Mouse (Mus musculus) retina, postnatal 1 day (tissue): Measurements from ENCODE around the gene Olfr1371.

ENCODE experiments used
- DNase-seq: peaks from one replicate; pipeline ENCODE4 v3.0.0-alpha.2; 2012

Gene Olfr1371

DNA sequence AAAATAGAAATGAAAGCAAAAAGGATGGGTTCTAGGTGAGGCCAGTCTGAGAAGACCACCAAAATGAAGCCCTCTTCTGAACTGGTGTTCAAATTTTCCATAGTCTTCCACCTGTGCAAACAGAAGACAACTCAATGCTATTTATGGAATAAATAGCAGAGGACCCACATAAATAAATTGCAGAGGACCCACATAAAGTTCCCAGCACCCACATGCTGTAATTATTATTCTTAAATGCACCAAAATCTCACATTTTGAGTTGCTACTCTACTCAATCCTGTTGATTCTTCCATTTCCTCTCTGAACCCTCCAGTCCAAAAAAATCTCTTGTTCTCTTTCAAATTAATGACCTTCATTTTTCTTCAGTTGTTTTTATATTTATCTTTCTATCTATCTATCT lies at the start of gene Olfr1371:
Olfr1371 (minus strand) TSS at position 101 of the 400 bp plus-strand sequence.
- no peak for DNase-seq

DNA sequence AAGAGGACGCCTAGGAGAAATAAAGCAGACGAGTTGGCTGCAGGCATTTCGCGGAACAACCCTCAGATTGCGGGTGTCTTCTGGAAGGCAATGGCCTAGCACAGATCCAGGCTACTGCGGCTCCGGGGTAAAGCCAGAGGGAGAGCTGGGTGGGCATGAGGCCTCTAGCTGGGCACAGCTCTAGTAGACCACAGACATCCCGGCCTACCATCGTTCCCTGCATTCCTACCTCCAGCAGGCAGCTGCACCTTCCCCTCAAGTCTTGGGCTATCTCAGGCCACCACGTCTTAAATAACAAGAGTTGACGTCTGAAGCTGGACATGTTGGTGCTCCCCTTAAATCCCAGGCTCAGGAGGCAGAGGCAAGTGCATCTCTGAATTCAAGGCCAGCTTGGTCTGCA lies 48.6 kb upstream of the Olfr1371 start:
- DNase-seq = no peak

DNA sequence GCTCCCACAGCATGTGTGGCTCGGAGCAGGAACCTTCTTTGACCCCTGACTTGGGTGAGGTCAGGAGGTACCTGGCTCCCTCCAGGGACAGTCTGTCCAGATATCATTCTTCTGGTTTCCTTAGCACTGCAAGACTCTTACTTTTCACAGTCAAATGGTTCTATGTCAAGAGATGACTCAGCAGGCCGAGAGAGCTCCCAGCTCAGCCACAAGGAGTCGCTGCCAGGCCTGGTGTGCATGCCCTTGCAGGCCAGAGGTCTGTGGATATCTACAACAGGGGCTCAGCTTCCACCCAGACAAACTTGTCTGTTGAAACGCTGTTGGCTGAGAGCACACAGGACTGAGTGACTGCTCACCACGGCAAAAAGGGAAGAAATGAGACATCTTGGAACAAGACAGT lies 48.1 kb upstream of the Olfr1371 start:
- DNase-seq = peak; percentile 42

DNA sequence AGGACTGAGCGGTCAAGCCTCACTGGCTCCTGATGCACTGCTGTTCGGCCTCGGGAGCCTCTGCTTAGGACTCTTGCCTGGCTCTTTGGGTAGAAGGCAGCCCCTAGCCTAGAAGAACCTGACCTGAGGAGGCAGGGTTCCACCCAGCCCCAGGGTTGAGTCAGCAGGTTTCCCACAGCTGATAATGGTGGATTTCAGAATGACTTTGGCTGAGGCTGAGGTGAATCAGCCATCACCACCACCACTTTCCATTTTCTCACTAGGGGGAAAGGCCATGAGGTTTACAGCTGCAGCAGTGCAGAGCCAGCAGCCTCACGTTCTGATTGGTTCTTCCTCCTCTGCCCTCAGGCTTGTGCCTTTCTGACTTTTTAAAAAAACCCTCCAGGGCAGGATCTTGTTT lies 47.1 kb upstream of the Olfr1371 start:
- DNase-seq = no peak

DNA sequence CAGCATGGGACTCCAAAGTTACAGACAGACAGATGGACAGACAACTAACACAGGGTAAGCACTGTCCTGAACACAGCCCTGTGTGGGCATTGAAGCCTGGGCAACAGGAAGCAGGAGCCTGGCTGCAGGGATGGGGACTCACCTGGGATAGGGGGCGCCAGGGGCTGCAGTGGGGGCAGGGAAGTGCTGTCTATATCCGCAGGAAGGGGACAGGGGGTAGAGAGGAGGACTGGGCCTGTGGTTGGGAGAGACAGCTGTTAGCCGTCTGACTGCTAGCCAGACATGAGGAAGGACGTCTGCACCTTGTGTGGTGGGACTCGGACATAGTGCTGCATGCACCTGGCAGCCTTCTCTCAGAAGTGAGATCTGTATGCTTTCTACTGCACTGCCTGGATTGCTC lies 44.9 kb upstream of the Olfr1371 start:
- DNase-seq = no peak

DNA sequence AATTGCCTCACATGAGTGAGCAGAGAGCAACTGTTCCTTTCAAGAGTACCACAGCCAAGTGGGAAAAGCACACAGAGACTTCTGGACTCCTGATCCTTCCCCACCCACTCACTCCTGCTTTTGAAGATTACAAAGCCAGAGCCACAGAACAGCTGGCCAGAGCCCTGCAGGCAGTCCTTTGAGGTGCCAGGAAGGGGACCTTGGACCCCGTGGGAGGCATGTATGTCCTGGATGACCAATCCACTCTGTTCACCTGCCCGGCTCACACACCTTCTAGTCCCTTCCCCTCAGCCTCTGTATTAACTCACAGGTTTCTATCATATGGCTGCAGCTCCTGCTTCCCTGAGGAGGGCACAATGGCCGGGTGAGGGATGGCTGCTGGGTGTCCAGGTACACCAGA lies 43.6 kb upstream of the Olfr1371 start:
- no peak for DNase-seq

DNA sequence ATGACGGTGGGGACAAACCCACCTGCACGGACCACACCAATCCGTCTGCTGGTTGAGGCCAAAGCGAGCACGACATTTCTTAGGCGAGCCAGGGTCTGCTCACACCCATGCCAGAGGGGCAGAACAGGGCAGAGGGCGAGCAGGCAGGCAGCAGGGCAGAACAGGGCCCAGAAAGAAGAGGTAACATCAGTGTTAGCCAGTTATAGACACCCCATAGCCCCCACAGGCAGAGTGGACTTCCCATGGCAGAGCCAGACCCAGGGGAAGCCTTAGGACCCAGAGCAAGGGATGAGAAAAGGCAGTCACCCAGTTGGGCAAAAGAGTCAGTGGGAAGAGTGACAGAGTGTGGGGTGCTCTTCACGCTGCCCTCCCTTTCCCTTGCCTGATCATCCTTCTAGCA lies 41.3 kb upstream of the Olfr1371 start:
- no peak for DNase-seq

DNA sequence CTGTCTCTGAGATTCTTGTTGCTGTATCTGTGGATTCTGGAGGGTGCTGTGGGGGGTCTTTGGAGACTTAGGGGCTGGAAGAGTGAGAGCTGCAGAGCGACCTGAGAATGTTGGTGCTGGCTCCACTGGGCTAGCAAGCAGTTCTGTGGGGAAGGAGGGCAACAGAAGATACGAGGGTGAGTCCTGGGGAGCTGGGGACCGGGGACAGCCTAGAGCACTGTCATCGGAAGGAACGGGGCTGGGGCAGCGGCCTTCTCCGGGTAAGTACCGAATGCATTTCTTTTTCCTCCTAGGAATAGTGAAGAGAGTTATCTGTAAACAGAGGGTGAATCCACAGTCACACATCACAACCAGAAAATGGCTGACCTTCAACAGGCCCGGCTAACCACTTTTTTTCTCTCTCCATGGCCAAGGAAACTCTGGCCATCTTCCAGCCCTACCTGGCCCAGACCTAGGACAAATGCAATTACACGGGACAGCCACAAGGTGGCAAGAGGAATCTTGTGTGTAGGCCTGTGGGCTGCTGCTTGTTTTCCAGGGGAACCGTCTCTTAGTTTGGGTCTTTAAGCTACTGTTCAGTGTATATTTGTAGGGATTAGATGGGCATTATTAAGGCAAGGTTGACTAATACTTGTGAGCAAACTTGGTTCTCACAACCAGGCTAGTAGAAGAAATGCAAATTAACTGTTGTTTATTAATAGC lies 40.0 kb upstream of the Olfr1371 start:
- peak; percentile 77 for DNase-seq

DNA sequence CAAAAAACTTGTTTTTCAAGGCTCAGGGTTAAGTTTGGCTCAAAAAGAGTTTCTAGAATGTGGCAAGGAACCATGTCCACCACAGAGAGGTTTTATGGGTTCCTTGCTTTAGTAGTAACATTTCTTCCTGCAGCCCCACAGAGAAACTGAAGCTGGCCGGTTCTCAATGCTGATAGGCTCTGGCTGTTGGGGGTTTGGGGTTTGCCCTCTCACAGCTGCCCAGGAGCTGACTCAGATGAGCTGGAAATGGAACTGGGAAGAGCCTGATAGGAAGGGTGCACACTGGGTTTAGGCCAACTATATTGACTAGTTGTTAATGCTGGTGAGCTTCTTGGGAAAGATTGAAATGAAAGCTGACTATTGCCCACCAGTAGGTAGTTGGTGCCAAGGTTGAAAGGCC lies 38.9 kb upstream of the Olfr1371 start:
- DNase-seq = no peak

DNA sequence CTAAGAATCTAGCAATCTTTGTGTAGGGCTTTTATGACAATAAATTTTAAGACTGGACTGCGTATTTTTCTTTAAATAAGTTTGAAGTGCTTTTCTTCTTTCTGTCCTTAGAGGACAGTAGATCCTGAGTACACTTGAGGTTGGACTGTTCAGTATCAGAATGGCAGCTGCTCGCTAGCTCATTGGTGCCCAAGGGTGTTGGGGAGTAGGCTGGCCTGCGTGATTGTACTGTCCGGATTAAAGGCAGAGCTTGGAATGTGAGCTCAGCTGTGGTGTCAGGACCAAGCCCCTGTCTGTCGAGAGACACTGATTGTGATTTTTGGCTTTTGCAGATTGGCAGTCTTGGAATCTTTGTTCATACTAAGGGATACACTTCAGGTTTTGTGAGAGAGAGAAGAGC lies 38.0 kb upstream of the Olfr1371 start:
- DNase-seq = no peak

DNA sequence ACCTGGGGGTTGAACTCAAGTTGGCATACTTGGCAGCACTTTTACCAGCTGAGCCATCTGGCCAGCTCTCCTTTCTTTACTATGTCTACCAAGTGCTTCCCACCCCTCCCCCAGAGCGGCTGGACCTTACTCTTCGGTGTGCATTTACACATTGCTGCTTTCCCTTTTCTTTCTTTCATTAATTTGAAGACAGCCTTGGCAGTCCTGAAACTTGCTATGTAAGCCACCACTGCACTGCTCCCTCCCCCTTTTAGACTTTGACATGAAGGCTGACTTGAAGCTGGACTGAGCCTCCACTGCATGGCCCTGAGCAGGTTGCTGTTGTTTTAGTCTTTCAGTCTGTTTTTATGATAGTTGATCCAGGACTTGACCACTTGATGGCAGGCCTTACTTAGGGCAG lies 35.7 kb upstream of the Olfr1371 start:
- DNase-seq = no peak

DNA sequence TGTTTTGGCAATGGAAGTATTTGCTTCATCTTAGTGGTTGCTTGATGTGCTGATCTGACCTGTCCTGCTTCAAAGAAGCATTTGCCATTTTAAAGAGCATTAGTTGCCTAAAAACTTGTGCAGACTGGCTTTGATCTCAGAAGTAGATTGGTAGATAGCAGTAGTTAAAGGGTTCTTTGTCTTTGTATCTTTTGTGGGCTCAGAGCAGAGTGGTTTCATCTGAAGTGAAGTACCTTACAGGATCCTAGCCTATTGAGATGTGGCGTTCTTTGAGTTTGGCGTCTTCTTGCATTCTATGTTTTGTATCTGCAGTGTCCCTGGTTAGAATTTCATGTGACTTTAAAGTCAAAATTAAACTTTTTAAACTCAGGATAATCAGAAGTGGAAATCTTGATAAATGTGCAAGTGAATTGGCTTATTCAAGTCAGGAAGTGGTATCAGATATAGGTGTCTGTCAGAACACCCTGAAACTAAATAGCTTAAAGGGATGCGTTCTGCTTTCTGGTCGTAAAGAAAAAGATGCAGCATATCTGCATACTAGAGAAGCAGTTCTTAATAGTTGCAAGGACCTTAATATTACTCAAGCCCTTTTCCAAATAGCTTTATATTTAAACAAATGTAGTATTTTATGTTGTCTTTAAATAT lies 27.2 kb upstream of the Olfr1371 start:
- DNase-seq = no peak

DNA sequence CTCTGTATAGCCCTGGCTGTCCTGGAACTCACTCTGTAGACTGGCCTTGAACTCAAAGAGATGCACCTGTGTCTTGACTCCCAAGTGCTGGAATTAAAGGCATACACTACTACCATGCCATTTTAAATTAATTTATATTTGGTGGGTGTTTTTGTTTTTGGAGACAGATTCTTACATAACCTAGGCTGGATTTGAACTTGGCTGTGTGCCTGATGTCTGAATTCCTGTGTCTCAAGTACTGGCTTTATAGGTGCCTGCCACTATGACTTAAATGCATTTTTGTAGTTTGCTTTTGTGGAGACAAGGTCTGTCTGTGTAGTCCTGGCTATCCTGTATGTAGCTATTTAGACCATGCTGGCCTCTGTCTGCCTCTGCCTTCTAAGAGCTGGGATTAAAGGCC lies 20.7 kb upstream of the Olfr1371 start:
- no peak for DNase-seq

DNA sequence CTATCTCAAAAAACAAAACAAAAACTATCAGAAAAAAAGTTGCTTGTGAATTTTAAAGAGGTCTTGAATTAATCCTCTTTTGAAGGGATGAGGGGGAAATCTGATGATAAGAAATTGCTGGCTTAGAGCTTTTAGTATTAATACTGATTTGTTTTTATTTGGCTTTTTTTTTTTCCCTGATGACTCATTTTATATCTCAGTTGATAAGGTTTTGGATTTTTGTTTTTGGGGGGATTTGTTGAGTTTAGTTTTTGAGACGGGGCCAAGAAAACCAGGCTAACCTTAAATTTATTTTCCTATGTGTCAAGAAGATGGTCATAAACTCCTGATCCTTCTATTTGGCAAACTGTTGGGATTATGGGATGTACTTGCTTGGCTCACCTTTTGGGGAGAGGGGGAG lies 20.1 kb upstream of the Olfr1371 start:
- no peak for DNase-seq

DNA sequence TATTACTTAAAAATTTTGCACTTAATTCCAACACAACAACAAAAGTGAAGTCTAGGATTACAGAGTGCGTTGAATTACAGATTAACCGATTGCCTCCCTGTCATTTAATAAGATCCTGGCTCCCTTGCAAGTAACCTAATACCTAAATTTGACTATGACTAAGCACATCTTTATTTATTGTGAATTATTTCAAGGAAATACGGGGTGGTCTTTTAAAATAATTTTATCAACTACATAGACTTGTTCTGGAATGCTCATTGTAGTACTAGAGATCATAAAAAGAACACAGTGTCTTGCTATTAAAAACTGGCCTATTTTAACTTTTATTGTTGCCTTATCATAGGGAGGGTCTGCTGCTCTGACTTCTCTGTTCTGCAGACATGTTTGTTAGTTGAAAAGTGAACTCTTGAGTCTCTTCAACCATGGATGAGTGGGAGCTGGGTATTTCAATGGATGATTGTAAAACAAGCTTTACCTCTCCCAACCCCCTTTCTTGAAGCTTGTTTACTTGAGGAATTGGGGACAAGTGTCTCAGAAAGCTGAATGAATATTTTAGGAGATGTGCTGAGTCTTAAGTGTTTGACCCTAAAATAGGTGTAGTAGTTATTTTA lies 19.4 kb upstream of the Olfr1371 start:
- no peak for DNase-seq

DNA sequence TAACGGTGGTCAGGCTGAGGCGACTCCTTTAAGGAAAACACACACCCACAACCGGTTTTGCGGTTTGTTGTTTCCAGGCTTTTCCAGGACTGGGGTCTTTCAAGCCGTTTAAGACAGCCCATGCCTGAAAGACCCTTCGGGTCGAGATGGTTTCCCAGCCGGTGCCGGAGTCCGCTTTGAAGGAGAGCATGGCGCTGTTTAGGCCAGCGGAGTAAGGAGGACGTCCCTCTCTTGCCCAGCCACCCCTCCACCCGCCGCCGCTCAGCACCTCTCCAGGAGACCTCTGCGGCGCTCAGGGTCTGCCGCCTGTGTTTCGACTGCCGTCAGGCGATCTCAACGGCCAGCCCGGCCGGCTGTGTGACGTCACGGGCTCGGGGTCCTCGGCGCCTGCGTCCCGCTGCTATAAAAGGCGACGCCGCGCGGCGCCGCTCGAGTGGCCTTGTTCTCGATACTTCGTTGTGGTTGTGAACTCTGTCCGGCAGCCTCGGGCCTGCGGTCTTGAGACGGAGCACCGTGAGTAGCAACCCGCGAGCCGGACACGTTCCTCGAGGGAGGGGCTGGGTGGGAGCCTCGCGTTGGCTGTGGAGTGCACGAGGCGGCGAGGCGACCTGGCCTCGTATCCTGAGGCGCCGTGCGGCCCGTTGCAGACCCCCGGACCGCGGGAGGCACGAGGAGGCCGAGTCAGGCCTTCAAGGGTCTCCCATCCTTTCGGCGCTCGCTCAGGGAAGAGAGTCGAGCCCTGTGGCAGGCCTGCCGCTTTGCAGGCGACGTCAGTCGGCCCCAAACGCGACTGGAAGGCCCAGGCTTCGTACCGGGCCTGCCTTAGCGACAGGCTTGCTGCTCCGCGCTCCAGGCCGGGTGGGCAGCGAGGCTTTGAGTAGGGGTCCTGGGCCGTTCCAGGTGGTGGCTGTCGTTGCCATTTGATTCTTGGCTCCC lies 18.1 kb upstream of the Olfr1371 start, which contains the start of gene Skp1a:
Skp1a (plus strand) TSS at position 390 of the 936 bp plus-strand sequence.
- DNase-seq = peak; percentile 94

DNA sequence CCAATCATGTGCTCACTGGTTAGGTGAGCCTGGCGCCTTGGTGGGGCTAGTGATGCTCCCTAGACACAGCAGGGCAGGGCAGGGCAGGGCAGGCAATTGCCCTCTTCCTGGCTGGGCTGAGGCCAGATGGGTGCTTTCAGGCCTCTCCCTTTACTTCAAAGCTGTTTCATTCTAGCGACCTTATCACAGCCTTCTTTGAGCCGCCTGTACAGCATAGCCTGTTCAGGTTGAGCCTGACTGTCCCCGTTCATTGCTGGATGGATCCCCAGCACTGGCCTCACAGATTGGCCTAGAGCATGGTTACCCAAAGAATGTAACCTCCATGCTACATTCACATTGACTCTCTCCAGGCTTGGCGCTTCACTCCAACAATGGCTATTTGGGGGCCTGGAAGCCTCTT lies 16.9 kb upstream of the Olfr1371 start:
- no peak for DNase-seq

DNA sequence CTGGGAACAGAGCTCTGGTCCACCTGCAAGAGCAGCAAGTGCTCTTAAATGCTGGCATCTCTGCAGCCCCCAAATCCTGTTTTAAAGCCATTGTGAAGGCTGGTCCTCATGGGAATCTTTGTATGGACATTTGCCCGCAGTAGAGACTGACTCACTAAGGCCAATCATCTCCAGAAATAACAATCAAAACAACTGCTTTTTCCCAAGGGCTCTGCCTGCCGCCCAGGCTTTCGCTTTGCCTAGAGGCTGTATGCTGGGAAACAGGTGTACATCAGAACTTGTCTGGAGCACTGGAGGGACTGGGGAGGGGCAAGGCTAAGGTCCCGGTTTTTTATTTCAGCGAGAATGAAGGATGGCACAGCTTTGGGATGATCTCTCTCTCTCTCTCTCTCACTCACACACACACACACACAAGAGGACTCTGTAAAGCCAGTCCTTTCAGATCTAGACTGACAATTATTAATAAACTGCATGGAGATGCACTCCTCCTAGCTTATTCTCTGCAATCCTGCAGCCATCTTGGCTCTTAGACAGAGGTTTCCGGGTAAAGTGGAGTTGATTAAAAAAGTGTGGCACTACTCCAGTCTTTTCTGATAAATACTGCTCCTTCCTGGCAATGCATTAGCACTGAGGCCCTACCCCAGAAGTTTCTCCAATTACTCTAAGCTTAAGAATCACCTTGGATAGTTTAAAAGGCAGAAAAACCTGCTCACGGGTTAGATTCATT lies 15.1 kb upstream of the Olfr1371 start:
- DNase-seq = no peak

DNA sequence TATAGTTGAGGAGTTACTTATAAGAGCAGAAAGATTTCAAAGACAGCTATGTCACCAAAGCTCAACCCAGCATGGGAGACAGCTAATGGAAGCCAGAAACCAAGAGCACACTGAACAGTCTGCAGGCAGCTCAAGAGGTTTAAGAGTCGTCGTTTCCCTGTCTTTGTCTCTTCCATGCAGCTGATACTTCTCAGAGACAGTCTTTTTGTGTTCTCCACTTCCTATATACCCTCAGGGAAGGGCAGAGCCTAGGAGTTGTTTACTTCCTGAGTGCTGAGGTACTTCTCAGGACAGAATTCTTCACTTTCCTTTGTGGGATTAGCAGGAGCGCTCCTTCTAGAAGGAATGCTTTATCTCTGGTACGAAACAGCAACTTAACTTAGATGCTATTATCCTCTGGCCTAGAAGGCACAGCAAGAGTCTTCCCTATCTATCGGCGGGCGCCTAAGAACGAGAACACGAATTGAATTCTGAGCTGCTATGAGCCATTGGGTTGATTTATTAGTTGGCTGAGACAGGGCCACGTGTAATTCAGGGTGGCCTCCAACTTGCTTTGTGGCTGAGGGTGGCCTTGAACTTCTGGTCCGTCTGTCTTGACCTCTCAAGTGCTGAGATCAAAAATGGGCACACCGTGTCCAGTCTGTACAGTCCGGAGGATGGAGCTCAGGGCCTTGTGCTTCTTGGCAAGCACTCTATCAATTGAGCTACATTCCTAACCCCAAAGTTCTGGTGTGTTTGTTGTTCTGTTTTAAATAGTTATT lies 13.9 kb upstream of the Olfr1371 start:
- no peak for DNase-seq

DNA sequence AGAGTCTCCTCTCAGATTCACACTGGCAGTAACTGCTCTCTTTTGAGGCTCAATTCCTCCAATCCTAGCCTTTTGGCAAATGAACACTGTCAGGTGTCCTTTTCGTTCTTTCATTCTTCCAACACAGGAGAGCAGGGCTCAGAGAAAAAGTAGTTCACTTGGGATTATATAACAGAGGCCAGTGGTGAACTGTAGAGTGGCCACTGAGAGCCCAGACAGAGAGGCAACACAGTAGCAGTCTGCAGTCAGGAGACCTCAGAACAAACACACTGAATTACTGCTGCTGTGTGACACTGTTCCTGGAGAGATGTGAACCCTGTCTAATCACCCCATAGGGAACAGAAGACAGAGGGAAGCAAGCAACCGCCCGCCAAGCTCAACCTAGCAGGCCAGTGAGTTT lies 13.3 kb upstream of the Olfr1371 start:
- DNase-seq = no peak

DNA sequence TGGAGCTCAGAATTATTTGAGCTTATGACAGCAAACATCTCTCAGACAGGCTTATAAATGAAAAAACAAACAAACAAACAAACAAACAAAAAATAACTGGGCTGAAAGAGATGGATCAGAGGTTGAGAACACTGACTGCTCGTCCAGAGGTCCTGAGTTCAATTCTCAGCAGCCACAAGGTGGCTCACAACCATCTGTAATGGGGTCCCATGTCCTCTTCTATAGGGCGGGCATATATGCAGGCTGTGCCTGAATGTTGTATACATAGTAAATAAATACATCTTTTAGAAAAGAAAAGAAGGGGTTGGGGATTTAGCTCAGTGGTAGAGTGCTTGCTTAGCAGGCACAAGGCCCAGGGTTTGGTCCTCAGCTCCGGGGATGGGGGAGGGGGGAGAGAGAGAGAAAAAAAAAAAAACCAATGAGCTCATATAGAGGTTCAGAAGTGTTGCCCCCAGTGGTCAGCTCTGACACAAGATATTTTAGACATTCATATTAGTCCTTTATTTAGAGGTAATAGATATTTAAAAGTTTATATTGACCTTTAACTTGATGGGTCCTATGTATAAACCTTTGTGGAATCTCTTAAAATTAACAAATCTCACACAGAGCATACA lies 12.3 kb upstream of the Olfr1371 start:
- no peak for DNase-seq
